Mouse (Mus musculus) kidney, postnatal 10 days (tissue): ENCODE data around the gene Cdc34b.
"Not testable (repeated sequence)": the region's sequence is repeated elsewhere in the genome, so short reads cannot be mapped to it uniquely, and the experiment has no call there.

ENCODE experiments used
- DNase-seq: peaks from one replicate; pipeline ENCODE4 v3.0.0; 2021; ENCODE audit warnings: mixed read lengths

The Cdc34b gene

DNA sequence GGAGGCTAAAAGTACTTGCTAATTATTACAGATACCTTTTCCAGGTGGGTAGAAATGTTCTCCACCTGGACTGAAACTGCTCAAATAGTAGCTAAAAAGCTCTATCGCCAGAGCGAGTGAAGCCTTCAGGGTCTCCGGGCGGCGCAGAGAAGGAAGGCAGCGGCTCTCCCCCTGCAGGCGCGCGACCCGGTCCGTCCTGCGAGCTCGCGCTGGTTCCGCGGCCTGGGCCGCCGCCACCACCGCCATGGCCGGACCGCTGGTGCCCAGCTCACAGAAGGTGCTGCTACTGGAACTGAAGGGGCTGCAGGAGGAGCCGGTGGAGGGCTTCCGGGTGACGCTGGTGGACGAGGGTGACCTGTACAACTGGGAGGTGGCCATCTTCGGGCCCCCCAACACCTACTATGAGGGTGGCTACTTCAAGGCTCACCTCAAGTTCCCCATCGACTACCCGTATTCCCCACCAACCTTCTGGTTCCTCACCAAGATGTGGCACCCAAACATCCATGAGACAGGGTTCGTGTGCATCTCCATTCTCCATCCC, at the start of gene Cdc34b:
Gene Cdc34b (plus strand): TSS at position 51 of the 541 bp plus-strand sequence.
- no peak for DNase-seq

DNA sequence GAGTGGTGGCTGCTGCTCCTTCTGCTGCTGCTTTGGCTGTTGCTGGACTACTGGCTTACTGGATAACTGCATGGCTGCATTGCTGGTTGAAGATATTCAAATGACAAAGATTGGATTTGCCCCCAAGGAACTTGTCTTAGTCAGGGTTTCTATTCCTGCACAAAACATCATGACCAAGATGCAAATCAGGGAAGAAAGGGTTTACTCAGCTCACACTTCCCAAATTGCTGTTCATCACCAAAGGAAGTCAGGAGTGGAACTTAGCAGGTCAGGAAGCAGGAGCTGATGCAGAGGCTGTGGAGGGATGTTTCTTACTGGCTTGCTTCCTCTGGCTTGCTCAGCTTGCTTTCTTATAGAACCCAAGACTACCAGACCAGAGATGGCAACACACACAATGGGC, 49.1 kb upstream of the Cdc34b start:
- not testable (repeated sequence) for DNase-seq

DNA sequence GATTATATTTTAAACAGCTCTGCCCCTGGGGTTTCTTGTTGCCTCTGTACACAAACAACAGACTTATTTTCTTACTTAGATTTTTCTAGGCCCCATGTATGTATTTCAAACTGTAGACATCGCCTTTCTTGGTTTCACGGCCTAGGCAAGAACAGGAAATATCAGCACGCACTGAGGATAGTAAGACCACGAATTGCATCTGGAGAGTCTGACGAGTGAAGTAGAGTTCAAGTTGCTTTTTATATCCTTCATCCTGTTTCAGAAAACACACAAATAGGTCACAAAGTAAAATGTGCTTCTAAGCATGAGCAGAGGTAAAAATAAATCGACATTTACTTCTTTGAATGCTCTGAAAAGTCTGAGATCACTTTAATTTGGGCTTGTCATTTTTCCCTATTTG, 46.1 kb upstream of the Cdc34b start:
- DNase-seq = no peak

GRCm38 (mm10) chr11:94697140-94697539, 44.4 kb upstream of the Cdc34b start:
- no peak for DNase-seq

GRCm38 (mm10) chr11:94697703-94698464, 43.7 kb upstream of the Cdc34b start:
- DNase-seq = no peak

DNA sequence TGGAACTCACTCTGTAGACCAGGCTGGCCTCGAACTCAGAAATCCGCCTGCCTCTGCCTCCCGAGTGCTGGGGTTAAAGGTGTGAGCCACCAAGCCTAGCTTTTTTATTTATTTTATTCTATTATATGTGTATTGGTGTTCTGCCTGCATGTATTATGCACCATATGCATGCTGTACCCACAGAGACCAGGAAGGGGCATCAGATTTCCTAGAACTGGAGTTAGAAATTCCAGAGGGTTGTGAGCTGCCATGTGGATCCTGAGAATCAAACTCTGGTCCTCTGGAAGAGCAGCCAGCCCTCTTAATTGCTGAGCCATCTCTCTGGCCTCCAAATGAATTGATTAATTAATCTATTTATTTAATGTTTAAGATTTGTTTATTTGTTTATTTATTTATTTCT, 42.2 kb upstream of the Cdc34b start:
- no peak for DNase-seq

DNA sequence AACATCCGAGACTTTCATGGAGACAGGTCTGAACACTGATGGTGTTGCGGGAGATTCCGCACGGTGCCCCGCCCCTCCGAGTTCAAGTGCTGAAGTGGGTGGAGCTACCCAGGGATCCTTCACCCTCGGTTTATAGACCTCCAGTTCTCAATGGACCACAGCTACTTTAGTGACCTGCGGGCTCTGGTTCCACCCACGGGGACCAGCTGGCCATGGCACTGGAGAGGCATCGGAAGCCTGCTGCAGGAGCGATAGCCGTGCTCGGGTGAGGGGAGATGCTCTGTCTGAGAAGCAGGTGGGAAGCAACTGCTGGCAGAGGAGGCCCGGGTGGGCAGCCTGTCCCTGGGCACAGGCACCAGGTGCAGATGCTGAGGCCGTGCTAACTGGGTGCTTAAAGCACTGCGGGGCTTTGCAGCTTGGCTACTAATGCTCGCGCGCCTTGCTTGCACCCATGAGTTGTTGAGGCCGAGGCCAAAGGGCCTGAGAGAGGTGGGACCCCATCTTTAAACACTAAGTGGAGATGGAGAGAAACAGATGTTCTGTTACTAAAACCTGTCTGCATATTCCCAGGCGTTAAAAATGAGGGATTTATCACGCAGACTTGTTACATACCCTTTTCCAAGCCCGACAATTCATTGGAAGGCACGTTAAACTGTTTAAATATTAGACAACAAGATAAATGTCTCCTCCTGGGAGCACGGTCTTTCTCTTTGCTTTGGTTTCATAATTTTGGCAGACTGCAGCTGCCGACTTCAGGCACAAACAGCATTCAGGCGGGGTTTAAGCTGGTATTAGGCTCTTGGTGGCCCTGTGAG, 40.0 kb upstream of the Cdc34b start:
- DNase-seq = peak; percentile 27

DNA sequence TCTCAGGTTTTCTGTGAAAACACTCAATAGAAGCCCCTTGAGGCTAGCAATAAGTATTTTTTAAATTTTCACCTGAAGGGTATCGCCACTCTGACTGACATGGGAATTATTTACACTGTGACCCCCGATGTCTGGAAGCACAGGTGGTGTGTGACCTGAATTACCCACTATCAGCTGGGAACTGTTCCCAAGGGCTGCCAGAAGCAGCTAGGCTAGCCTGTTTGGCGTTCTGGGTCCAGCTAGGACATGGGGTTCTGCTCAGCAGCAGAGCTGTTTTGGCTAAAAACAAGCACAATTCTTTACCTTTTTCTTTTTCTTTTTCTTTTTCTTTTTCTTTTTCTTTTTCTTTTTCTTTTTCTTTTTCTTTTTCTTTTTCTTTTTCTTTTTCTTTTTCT, 39.4 kb upstream of the Cdc34b start:
- DNase-seq = no peak

- peak; percentile 28 for DNase-seq
These were observed 37.6 kb upstream of the Cdc34b start for GRCm38 (mm10) chr11:94704020-94704419.

- DNase-seq = peak; percentile 69
These were observed 37.1 kb upstream of the Cdc34b start, which contains the start of gene Gm11541 for GRCm38 (mm10) chr11:94704472-94704871. TSS of gene Gm11541 (minus strand) at chr11:94704499.

DNA sequence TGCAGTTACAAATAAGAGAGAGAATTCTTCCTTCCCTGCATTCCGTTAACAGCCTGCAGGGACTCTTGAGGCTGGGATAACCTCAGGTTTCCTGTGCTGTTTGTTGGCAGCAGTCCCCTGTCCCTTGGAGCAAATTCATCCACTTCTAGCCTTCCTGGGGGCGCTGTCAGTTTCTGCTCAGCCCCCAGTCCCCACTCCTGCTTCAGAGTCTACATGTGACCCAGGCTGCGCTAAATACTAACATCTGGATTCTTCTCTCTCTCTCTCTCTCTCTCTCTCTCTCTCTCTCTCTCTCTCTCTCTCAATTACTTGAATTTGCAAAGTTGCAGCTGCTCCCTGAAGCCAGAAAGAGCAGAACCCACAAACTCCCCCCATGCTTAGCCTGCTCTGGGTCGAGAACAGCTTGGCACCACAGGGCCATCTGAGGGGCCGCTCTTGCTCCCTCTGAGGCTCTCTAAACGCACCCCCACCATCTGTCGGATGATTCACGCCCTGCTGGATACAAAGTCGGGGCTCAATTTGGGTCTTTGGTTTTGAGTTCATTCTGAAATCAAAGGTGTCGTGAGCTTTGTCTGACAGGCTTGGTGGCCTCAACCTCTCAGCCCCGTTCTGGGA, 28.2 kb upstream of the Cdc34b start:
- DNase-seq = peak; percentile 57

DNA sequence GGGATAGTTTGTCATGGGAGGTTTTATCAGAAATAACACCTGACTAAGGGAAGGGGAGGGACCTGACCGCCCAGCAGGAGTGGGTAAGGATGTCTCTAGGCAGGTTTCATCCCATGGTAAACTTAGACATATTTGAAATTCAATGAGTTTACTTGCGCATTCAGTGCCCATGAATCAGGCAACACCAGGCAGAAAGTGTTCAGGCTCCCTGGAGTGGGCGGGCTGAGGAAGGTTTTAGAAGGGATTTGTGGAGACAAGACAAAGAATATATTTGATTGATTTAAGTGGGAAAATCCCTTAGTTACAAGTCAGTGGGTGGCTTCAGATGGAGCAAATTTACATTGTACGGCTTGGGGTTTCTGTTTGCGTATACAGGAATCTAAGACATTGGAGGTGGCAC, 26.0 kb upstream of the Cdc34b start:
- DNase-seq = no peak

- peak; percentile 78 for DNase-seq
These were observed 24.8 kb upstream of the Cdc34b start for GRCm38 (mm10) chr11:94716754-94717153.

DNA sequence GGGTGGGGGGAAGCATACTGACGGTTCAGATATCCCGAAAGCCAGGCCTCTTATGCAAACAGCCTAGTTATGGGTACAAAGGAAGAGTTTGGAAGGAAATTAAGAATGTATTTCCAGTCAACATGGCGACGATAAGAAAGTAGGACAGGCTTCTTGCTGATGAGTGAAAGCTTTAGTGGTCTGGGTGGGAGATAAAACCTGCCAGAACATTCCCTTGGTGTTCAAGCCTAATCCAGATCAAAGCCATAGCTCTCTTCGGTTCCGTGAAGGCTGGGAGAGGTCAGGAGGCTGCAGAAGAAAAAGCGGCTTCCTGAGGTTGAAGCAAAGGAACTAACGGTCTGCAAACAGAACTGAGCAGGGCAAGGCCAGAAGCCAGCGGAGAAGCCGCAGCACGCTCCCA, 24.3 kb upstream of the Cdc34b start:
- DNase-seq = peak; percentile 20

DNA sequence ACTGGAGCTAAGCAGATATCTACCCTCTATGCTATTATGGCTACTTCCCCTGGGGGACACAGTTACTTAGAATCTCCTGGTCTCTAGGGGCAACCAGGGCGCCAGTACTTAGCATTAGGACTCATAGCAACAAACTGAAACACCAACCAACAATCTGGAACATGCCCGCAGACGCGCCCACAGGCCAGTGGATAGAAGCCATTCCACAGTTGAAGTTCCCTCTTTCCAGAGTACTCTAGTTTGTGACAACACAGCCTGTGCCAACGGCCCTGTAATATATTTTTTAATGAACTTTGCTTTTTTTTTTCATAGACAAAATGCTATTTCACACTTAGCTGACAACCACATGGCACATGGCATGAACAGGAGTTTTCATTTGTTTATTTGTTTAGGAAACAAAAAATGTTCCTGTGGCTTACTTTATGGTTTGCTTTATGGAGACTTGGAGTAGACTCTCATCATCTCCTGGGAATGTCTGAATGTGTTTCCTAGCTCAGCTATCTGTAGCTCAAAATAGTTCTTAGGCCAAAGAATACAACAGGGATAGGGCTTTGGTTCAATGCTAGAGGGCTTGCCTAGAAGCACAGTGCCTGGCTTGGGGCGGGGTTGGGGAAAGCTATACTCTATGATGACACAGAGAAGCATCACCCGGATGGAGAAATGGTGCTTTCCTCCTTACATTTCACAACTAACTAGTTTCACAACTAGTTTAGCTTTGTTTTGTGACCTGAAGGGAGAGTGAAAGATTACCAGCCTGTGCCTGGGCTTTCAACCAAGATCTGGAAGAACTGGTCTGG, 23.3 kb upstream of the Cdc34b start:
- no peak for DNase-seq

- no peak for DNase-seq
These were observed 22.4 kb upstream of the Cdc34b start for GRCm38 (mm10) chr11:94719216-94719615.

- DNase-seq = no peak
These were observed 14.3 kb upstream of the Cdc34b start for GRCm38 (mm10) chr11:94727306-94727705.

GRCm38 (mm10) chr11:94728545-94728944, 13.0 kb upstream of the Cdc34b start:
- DNase-seq = no peak

DNA sequence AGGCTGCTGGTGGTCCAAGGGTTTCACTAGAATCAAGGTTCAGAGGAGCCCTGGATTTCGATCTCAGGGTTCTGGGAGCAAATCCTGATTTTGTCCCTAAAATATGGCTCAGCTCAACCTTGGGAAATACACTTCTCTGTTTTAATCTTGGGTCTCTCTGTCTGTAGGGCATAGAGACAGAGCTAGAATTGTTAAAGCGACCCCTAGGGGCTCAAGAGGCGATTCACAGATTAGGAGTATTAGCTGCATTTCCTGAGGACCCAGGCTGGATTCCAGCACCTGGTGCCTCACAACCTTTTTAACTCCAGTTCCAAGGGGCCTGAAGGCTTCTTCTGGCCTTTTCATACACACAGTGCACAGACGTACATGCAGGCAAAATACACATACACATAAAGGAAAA, 12.0 kb upstream of the Cdc34b start:
- DNase-seq = peak; percentile 12

DNA sequence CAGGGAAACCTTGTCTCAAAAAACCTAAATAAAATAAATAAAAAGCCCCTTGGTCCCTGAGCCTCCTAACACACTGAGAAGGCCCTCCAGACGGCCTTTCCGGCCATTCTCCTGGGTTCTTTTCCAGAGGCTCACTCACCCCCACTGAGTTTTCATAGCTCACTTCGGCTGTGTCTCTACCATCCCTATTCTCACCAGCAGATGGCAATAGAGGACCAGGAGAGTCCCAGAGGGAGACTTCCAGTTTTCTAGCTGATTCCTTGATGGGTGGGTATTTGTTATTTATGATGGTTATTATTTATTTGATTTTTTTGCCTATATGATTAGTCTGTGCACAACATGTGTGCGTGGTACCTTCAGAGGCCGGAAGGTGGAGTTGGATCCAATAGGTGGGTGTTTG, 11.3 kb upstream of the Cdc34b start:
- DNase-seq = peak; percentile 87

- DNase-seq = no peak
These were observed 10.4 kb upstream of the Cdc34b start for GRCm38 (mm10) chr11:94731229-94731628.

DNA sequence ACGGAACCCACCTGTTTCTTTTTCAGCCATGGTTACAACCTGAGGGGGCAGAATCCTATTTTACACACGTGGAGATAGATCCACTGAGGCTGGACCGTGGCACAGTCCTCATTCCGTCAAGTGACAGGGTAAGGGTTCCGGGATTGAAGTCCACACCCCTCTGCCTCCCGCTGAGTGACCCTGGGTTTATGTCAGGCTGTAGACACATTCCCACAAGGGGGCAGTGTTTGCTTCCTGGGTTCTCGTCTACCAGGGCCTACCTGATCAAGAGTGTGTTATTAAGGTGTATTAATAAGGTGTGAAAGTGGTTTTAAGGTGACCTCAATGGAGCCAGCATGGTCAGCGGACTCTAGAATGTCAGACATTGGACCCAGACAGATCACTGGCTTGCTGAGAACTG, 8.8 kb upstream of the Cdc34b start:
- DNase-seq = peak; percentile 45

- DNase-seq = no peak
These were observed 5.8 kb upstream of the Cdc34b start for GRCm38 (mm10) chr11:94735746-94736145.
